Mouse (Mus musculus): ENCODE data around the gene Pfpl. TPM values are rescaled to one million over a fixed set of nuclear protein-coding genes. Genes with fewer than 3 reads are reported as not detected.
A peak's percentile ranks its signal among the peaks of the same experiment; 100 is the strongest.

Pfpl gene
- total RNA-seq, 2 experiments from 2014 or later, result not detected

GRCm38 (mm10) chr19:12465530-12466144 is 37.9 kb downstream of the Pfpl start:
- DNase-seq, result no peak

DNA sequence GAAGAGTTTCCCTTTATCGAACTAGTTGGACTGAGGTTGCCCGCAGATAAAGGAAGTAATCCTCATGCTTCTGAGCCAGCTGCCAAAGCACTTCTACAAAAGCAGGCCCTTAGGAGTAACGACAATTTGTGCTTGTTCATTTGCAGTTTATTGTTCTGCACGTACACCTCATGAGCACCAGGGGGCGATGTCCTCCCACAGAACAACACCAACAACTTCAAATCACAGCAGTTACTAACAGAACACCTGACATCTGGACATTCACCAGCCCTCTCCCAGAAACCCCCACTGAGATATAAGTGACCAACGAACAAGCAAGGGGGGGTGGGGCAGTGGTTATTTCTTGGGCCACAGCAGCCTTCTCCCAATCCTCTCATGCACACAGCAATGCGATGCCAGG is 38.5 kb downstream of the Pfpl start:
- peak; percentile 55 to 57 for DNase-seq

GRCm38 (mm10) chr19:12467436-12467835 is 39.7 kb downstream of the Pfpl start:
- no peak for DNase-seq

- no peak for DNase-seq
Measured at GRCm38 (mm10) chr19:12471866-12472265, 44.2 kb downstream of the Pfpl start.

- no peak for DNase-seq
Measured at GRCm38 (mm10) chr19:12472381-12472976, 44.8 kb downstream of the Pfpl start.

DNA sequence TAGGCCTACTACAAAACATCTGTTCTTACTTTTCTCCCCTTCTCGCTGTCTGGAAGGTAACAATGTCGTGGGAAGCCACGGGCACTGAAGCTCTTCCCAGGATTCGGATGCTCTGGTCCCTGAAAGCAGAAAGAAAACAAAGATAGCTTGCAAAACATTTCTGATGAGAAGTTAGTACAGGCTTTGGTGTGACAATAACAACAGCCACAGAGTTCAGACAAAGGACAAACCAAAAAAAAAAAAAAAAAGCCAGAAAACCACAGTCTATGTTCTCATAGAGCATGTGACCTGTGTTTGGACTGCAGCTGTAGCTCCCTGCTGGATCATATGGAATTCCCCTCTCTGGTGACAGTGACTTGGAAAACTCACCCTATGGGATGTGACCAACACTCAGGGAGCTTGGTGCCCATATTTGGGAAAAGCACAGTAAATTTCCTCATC is 45.5 kb downstream of the Pfpl start:
- DNase-seq, result no peak

DNA sequence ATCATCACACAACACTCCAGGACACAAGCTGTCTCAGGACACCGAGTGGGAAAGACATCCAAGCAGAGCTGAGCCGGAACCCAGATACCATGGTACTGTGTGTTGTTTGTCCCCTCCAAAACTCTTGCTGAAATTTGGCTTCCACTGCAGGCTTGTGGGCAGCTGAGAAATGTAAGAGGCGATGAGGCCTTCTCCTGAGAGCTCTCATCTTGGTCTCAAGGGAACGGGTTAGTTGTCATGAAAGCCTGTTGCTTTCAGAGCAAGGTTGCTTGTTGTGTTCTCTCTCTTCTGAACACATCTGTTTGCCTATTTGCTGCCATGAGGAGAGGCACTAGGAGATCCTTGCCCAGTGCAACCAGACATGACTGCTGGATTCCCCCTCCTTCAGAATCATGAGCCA is 46.2 kb downstream of the Pfpl start:
- DNase-seq, result no peak

DNA sequence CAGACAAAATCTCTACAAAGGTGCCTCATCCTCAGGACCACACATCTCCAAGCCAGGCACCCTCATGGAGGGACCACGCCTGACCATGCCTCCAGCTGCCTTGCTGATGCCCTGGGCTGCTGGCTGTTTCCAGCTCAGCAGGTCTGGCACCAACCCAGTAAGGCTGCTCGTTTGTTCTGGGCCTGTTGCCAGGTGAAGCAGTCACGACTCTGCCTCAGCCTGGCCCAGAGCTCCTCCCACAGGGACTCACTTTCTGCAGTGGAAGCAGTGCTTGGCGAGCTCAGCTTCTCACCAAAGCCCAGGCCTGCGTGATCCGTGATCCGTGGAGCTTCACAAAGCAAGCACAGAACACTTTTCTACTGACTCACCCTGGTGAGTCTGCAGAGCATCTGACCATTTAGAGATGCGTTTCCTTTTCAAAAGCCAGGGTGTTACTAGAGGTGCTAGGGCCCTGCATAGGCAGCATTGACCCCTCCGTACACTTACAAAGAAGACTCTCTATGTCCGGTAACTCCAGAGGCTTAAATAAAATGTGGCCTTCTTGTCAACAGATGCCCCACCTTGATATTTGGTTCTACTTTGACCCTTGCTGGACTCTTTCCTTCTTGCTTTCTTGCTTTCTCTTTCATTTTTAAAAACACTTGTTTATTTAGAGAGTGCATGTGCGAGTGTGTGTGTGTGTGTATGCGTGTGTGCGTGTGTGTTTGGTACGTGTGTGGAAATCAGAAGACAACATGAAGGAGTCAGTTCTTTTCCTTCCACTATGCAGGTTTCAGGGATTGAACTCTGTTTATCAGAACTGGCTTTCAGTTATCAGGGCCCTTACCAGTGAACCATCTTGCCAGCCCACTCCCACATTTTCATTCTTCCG is 47.9 kb downstream of the Pfpl start:
- DNase-seq, result peak; percentile 83 to 85

DNA sequence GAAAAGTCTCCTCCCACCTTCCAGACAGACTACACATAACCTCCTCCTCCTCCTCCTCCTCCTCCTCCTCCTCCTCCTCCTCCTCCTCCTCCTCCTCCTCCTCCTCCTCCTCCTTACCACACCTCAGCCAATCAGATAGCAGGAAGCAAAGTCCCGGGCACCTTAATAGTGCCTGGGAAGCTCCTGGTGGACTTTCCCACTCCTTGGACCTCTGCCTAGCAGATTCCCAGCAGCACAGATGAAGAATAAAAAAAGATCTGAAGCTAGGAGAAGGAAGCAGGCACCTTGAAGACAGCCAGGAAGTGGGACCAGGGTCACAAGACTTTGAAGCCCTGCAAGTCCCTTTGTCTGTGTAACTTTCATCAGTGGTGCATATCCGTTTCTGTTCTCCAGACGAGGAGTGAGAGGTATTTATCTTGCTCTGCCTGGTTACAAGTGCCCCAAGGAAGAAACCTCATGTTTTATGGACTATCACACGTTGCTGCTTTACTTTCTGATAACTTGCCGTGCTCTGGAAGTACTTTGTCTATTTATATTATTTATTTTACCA is 49.1 kb downstream of the Pfpl start:
- DNase-seq, result no peak

- no peak for DNase-seq
Measured at GRCm38 (mm10) chr19:12478369-12478768, 50.7 kb downstream of the Pfpl start.

Other genes starting within 250 kb of the Pfpl start
- gene Olfr1431, start 227.3 kb upstream of the Pfpl start, total RNA-seq (2021), result not detected
- gene Olfr1432, start 195.3 kb upstream of the Pfpl start, total RNA-seq (2021), result not detected
- not detected for gene Olfr262, start 186.2 kb upstream of the Pfpl start, total RNA-seq (2021)
- gene Olfr235, start 166.9 kb upstream of the Pfpl start, total RNA-seq (2021), result not detected
- gene Olfr1434, start 148.1 kb upstream of the Pfpl start, total RNA-seq (2021), result not detected
- gene Olfr1436, start 128.8 kb upstream of the Pfpl start, total RNA-seq (2021), result not detected
- not detected for gene Olfr1437, start 102.8 kb upstream of the Pfpl start, total RNA-seq (2021)
- gene Olfr1438-ps1, start 92.0 kb upstream of the Pfpl start, total RNA-seq (2021), result not detected
- not detected for gene Olfr1440, start 40.6 kb upstream of the Pfpl start, total RNA-seq (2021)
- not detected for gene Olfr1441, start 10.5 kb upstream of the Pfpl start, total RNA-seq (2021)
- 1 to 10 TPM; 6.7 to 7.4 TPM for gene Mpeg1, start 32.9 kb downstream of the Pfpl start, total RNA-seq (2021)
- 10 to 100 TPM; 33.6 to 36.6 TPM for gene Dtx4, start 73.5 kb downstream of the Pfpl start, total RNA-seq (2021)
- gene Fam111a, start 117.8 kb downstream of the Pfpl start, total RNA-seq (2021), result 1 to 10 TPM; 1.3 to 1.6 TPM
- gene Gm4952, start 172.1 kb downstream of the Pfpl start, total RNA-seq (2021), result not detected
- under 1 TPM; 0.17 to 0.28 TPM for gene Glyat, start 205.4 kb downstream of the Pfpl start, total RNA-seq (2021)
- not detected for gene Olfr1442, start 242.5 kb downstream of the Pfpl start, total RNA-seq (2021)

Measured in layer of hippocampus, postnatal 36 days (tissue).